Mouse (Mus musculus): ENCODE measurements around the gene Olfr462. TPM values are rescaled to one million over a fixed set of nuclear protein-coding genes. Genes with fewer than 3 reads are reported as not detected.

The Olfr462 gene
- polyA plus RNA-seq, 1 experiment from 2014 or later = not detected

DNA sequence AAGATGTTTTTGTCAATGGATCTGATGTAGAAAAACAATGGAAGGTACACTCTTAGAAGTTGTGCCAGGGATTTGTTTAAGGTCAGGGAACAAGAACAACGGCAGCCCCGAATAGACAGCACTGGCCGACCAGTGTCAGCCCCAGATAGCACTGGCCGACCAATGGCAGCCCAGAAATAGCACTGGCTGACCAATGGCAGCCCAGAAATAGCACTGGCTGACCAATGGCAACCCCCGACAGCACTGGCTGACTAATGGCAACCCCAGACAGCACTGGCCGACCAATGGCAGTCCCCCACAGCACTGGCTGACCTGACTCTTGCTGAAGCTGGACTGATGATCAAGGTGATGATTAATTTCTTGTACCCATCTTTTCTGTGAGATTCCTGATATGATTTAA is 44.2 kb downstream of the Olfr462 start:
- no peak overlapping the region for H3K9ac ChIP-seq (ENCODE audit: low read length)
- no peaks in the 10 kb centered on the region for H3K36me3 ChIP-seq (ENCODE audit: control insufficient read depth, insufficient read depth, low read length)
- no peaks in the 10 kb centered on the region for H3K9me3 ChIP-seq (ENCODE audit: control insufficient read depth, low read length)
- H3K27me3 ChIP-seq (ENCODE audit: control insufficient read depth, insufficient read depth, low read length) = no peaks in the 10 kb centered on the region
- no peak overlapping the region for H3K27ac ChIP-seq (replicated peaks in 1 of 2; ENCODE audit: control insufficient read depth in 1 of 2, insufficient read depth in 1 of 2, low read depth in 2 of 2, low read length in 2 of 2)
- no peak overlapping the region for H3K4me3 ChIP-seq (ENCODE audit: control insufficient read depth in 1 of 2, insufficient read depth in 1 of 2, low read depth in 1 of 2, low read length in 2 of 2)
- WGBS = 61% methylated on average over 6 of the region's 6 CpGs
- no peak overlapping the region for H3K4me2 ChIP-seq (ENCODE audit: low read length)
- ATAC-seq (ENCODE audit: insufficient number of reproducible peaks, insufficient read depth, low FRiP score, low read depth) = no peak
- peaks cover 0 to 6% of the 10 kb centered on the region in 2 experiments; a peak in 2 of 4 replicates for H3K4me1 ChIP-seq (ENCODE audit: control insufficient read depth in 2 of 2, insufficient read depth in 2 of 2, low read length in 2 of 2)

DNA sequence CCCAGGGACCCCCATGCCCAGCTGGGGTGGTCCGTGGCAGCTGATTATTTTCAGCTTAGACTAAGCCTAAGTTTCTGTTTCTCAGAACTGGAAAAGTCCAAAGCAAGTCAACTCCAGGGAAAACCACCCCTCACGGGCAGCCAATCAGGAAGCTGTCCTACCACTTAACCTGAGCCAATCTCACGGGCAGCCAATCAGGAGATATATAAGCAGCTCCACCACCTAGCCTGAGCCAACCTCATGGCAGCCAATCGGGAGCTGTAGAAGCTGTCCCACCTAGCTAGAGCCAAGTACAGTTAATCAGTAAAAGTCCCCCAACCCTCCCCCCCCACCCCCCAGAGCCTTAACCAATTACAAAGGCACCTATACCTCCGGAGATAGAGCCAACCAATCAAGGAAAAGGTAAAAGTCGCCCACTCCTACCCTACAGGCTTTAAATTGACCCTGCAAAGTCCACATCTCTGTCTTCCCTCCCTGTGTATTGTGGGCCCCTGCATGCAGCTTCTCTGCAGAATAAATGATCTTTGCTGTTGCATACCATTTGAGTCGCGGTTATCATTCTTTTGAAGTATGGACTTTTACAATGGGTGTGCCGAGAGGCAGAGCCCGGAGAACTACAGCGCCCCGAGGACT is 45.0 kb downstream of the Olfr462 start:
- Histone ChIP-seq H3K9ac (ENCODE audit: low read length) (no peak overlapping the region), H3K27me3 (ENCODE audit: control insufficient read depth, insufficient read depth, low read length) (no peaks in the 10 kb centered on the region), H3K36me3 (ENCODE audit: control insufficient read depth, insufficient read depth, low read length) (no peaks in the 10 kb centered on the region), H3K4me3 (ENCODE audit: control insufficient read depth in 1 of 2, insufficient read depth in 1 of 2, low read depth in 1 of 2, low read length in 2 of 2) (no peak overlapping the region), H3K27ac (replicated peaks in 1 of 2; ENCODE audit: control insufficient read depth in 1 of 2, insufficient read depth in 1 of 2, low read depth in 2 of 2, low read length in 2 of 2) (no peak overlapping the region), H3K9me3 (ENCODE audit: control insufficient read depth, low read length) (no peaks in the 10 kb centered on the region), H3K4me2 (ENCODE audit: low read length) (no peak overlapping the region), H3K4me1 (ENCODE audit: control insufficient read depth in 2 of 2, insufficient read depth in 2 of 2, low read length in 2 of 2) (peaks cover 0 to 3% of the 10 kb centered on the region in 2 experiments; a peak in 2 of 4 replicates)
- no peak for ATAC-seq (ENCODE audit: insufficient number of reproducible peaks, insufficient read depth, low FRiP score, low read depth)
- 74% methylated on average over 12 of the region's 12 CpGs for WGBS

- no peak overlapping the region for H3K27ac ChIP-seq (replicated peaks in 1 of 2; ENCODE audit: control insufficient read depth in 1 of 2, insufficient read depth in 1 of 2, low read depth in 2 of 2, low read length in 2 of 2)
- peaks cover 6 to 19% of the 10 kb centered on the region in 2 experiments for H3K4me1 ChIP-seq (ENCODE audit: control insufficient read depth in 2 of 2, insufficient read depth in 2 of 2, low read length in 2 of 2)
- H3K27me3 ChIP-seq (ENCODE audit: control insufficient read depth, insufficient read depth, low read length) = no peaks in the 10 kb centered on the region
- H3K4me2 ChIP-seq (ENCODE audit: low read length) = no peak overlapping the region
- H3K9me3 ChIP-seq (ENCODE audit: control insufficient read depth, low read length) = no peaks in the 10 kb centered on the region
- H3K9ac ChIP-seq (ENCODE audit: low read length) = no peak overlapping the region
- 73% methylated on average over 3 of the region's 3 CpGs for WGBS
- ATAC-seq (ENCODE audit: insufficient number of reproducible peaks, insufficient read depth, low FRiP score, low read depth) = no peak
- no peak overlapping the region for H3K4me3 ChIP-seq (ENCODE audit: control insufficient read depth in 1 of 2, insufficient read depth in 1 of 2, low read depth in 1 of 2, low read length in 2 of 2)
- no peaks in the 10 kb centered on the region for H3K36me3 ChIP-seq (ENCODE audit: control insufficient read depth, insufficient read depth, low read length)
These were observed 50.6 kb downstream of the Olfr462 start for GRCm38 (mm10) chr11:87841436-87841835.

- no peaks in the 10 kb centered on the region for H3K9me3 ChIP-seq (ENCODE audit: control insufficient read depth, low read length)
- no peaks in the 10 kb centered on the region for H3K36me3 ChIP-seq (ENCODE audit: control insufficient read depth, insufficient read depth, low read length)
- H3K9ac ChIP-seq (ENCODE audit: low read length) = no peak overlapping the region
- 26% methylated on average over 8 of the region's 8 CpGs for WGBS
- ATAC-seq (ENCODE audit: insufficient number of reproducible peaks, insufficient read depth, low FRiP score, low read depth) = 0 out of 2 replicates have a peak, but pooled peaks have one; percentile 75
- H3K4me2 ChIP-seq (ENCODE audit: low read length) = peak overlapping the region; percentile 42
- H3K27ac ChIP-seq (replicated peaks in 1 of 2; ENCODE audit: control insufficient read depth in 1 of 2, insufficient read depth in 1 of 2, low read depth in 2 of 2, low read length in 2 of 2) = no peak overlapping the region
- H3K27me3 ChIP-seq (ENCODE audit: control insufficient read depth, insufficient read depth, low read length) = no peaks in the 10 kb centered on the region
- no peak overlapping the region for H3K4me3 ChIP-seq (ENCODE audit: control insufficient read depth in 1 of 2, insufficient read depth in 1 of 2, low read depth in 1 of 2, low read length in 2 of 2)
- H3K4me1 ChIP-seq (ENCODE audit: control insufficient read depth in 2 of 2, insufficient read depth in 2 of 2, low read length in 2 of 2) = peaks cover 6 to 19% of the 10 kb centered on the region in 2 experiments
These were observed 51.4 kb downstream of the Olfr462 start for GRCm38 (mm10) chr11:87840676-87841075.

Other genes with a start within 250 kb of the Olfr462 start
- 0.47 and 0.55 TPM in 2 replicates for gene Rnf43, start 229.5 kb downstream of the Olfr462 start, polyA plus RNA-seq (2014; fragmentation: Nextera tagmentation; extraction: Ambion mirVana)
- gene Supt4a, start 154.7 kb downstream of the Olfr462 start, polyA plus RNA-seq (2014; fragmentation: Nextera tagmentation; extraction: Ambion mirVana) = 116 and 124 TPM in 2 replicates
- 0.09 and 0.26 TPM in 2 replicates for gene Tspoap1, start 131.7 kb downstream of the Olfr462 start, polyA plus RNA-seq (2014; fragmentation: Nextera tagmentation; extraction: Ambion mirVana)
- gene Mpo, start 98.7 kb downstream of the Olfr462 start, polyA plus RNA-seq (2014; fragmentation: Nextera tagmentation; extraction: Ambion mirVana) = 0.09 and 1.00 TPM in 2 replicates
- 0.11 TPM in 1 of 2 replicates, not detected in the other for gene Lpo, start 64.0 kb downstream of the Olfr462 start, polyA plus RNA-seq (2014; fragmentation: Nextera tagmentation; extraction: Ambion mirVana)
- 6.5 and 7.0 TPM in 2 replicates for gene Mks1, start 39.1 kb downstream of the Olfr462 start, polyA plus RNA-seq (2014; fragmentation: Nextera tagmentation; extraction: Ambion mirVana)
- gene Epx, start 16.7 kb downstream of the Olfr462 start, polyA plus RNA-seq (2014; fragmentation: Nextera tagmentation; extraction: Ambion mirVana) = 0.19 and 0.63 TPM in 2 replicates
- not detected in 2 replicates for gene Olfr463, start 5.1 kb upstream of the Olfr462 start, polyA plus RNA-seq (2014; fragmentation: Nextera tagmentation; extraction: Ambion mirVana)
- not detected in 2 replicates for gene Olfr464, start 28.7 kb upstream of the Olfr462 start, polyA plus RNA-seq (2014; fragmentation: Nextera tagmentation; extraction: Ambion mirVana)
- 15.7 and 17.3 TPM in 2 replicates for gene Dynll2, start 95.3 kb upstream of the Olfr462 start, polyA plus RNA-seq (2014; fragmentation: Nextera tagmentation; extraction: Ambion mirVana)
- gene Srsf1, start 155.1 kb upstream of the Olfr462 start, polyA plus RNA-seq (2014; fragmentation: Nextera tagmentation; extraction: Ambion mirVana) = 192 and 199 TPM in 2 replicates
- 23.9 and 26.2 TPM in 2 replicates for gene Vezf1, start 176.0 kb upstream of the Olfr462 start, polyA plus RNA-seq (2014; fragmentation: Nextera tagmentation; extraction: Ambion mirVana)
- gene Cuedc1, start 205.8 kb upstream of the Olfr462 start, polyA plus RNA-seq (2014; fragmentation: Nextera tagmentation; extraction: Ambion mirVana) = 14.3 and 17.0 TPM in 2 replicates

Measured in heart, embryonic 14.5 days (tissue).